Mouse (Mus musculus) stomach, postnatal 0 days (tissue): ENCODE data around the gene Gtf2ird2.

ENCODE experiments used
- CTCF ChIP-seq: IDR thresholded peaks from 2 replicates; pipeline ENCODE4 v1.5.1; 2016; ENCODE audit warnings: antibody characterized with exemption, low read depth, mild to moderate bottlenecking, moderate library complexity
- EP300 ChIP-seq: optimal IDR thresholded peaks from 2 replicates; pipeline ENCODE3; 2016; ENCODE audit warnings: antibody characterized with exemption

GRCm38 (mm10) chr5:134221278-134221677 lies 37.5 kb downstream of the Gtf2ird2 start:
- TF ChIP-seq CTCF (no peak), EP300 (no peak)
